Mouse (Mus musculus) erythroblast, embryonic 14.5 days (primary cell): Measurements from ENCODE around the gene Rab7. TPM values are rescaled to one million over a fixed set of nuclear protein-coding genes. Genes with fewer than 3 reads are reported as not detected.
A peak's percentile ranks its signal among the peaks of the same experiment; 100 is the strongest.

Source experiments
- H3K27me3 ChIP-seq: 2 replicates; pipeline ENCODE4 v1.6.1; 2012; ENCODE audit warnings: inconsistent platforms; ENCODE audit not compliant: control insufficient read depth
- H3K36me3 ChIP-seq: 2 replicates; pipeline ENCODE4 v1.6.1; 2012; ENCODE audit warnings: mild to moderate bottlenecking, inconsistent platforms; ENCODE audit not compliant: control insufficient read depth
- H3K4me1 ChIP-seq: 2 replicates; pipeline ENCODE4 v1.6.1; 2012; ENCODE audit warnings: inconsistent platforms; ENCODE audit not compliant: control insufficient read depth
- H3K4me3 ChIP-seq: replicated peaks from 2 replicates; pipeline ENCODE3; 2012; ENCODE audit warnings: moderate library complexity, mild to moderate bottlenecking, inconsistent platforms
- H3K9me3 ChIP-seq: 2 replicates; pipeline ENCODE4 v1.6.1; 2012; ENCODE audit warnings: low read length, inconsistent platforms, mixed read lengths; ENCODE audit not compliant: control insufficient read depth
- GATA1 ChIP-seq: IDR thresholded peaks from 2 replicates; pipeline ENCODE4 v1.6.1; 2012; ENCODE audit warnings: low read length, inconsistent platforms, mixed read lengths
- TAL1 ChIP-seq: IDR thresholded peaks from 3 replicates; pipeline ENCODE4 v1.6.1; 2012; ENCODE audit warnings: low read length, inconsistent platforms, mixed read lengths
- polyA plus RNA-seq: library from polyadenylated mRNA; stranded (reverse); fragments of >175 nt; gene quantifications from 2 replicates; pipeline ENCODE4 v1.2.3, GENCODE M21; 2012

The Rab7 gene
- polyA plus RNA-seq, 1 experiment, result 3.9 TPM

DNA sequence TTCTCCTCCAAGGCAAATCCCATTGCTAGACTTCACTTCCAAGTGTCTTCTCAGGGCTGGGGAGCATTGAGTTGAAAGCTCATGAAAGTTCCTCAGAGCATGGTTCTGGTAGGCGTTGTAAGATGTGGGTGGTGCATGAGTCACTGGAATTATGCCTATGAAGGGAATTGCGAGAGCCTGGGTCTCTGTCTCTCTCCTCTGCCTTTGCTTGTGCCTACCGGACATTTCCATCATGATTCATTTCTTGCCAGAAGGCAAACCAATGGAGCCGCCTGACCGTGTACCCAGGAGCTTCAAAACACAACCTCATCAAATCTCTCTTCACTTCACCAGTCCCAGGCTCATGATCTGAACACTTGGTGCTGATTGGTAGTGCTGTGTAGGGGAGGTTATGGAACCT lies 11.8 kb upstream of the Rab7 start:
- no peaks in the 10 kb centered on the region for H3K4me1 ChIP-seq
- no peak for TF ChIP-seq TAL1
- TF ChIP-seq GATA1, result no peak
- no peaks in the 10 kb centered on the region for H3K9me3 ChIP-seq
- no peak overlapping the region for H3K4me3 ChIP-seq
- H3K36me3 ChIP-seq, result no peaks in the 10 kb centered on the region
- peaks cover 33% of the 10 kb centered on the region for H3K27me3 ChIP-seq

DNA sequence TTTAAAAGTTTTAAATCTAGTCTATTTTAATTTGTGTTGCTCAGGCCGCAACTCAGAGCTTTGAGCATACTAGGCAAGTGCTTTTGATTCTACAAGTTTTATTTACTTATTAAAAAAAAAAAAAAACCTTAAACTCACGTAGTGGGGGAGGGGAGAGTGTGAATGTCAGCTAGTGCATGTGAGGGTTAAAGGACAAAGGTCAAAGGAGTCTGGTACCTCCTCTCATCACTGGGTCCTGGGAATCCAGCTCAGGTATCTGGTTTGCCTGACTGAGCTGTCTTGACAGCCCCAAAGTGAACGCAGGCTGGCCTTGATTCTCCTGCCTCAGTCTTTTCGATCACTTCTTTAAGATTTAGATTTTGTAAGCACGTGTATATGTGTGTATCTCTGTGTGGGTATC lies 10.6 kb upstream of the Rab7 start:
- Histone ChIP-seq H3K36me3 (no peaks in the 10 kb centered on the region), H3K4me1 (no peaks in the 10 kb centered on the region), H3K27me3 (peaks cover 38% of the 10 kb centered on the region), H3K4me3 (no peak overlapping the region), H3K9me3 (no peaks in the 10 kb centered on the region)
- TF ChIP-seq TAL1, result no peak
- TF ChIP-seq GATA1, result no peak

DNA sequence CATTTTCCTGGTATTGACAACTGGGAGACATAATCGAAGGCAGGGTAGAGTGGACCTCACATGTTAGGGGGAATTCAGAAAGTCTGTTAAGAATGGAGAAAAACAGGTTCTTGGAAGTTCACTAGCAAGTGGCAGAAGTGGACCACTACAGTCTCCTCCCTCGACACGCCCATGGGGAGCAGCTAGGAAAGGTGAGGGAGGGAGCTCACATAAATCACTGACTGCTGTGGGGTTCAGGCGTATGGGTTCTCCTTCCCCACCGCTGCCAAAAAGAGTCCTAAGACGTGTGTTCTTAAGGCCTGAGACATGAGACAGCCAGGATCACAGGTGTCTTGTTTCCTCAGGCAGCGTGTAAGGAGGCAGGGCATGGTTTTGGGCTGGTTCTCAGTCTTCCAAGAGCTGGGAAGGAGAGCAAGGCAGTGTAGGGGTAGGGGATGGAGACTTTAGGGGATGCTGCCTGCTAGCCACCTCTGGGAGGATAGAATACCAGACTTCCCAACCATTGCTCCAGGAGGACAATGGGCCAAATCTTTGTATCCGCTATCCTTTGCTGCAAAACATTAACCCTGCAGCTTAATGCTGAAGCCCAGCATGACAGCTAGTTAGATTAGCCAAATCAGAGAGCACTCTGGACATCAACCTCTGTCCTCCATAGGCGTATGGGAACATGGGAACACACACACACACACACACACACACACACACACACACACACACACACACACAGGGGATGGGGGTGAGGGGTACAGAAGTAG lies 9.2 kb upstream of the Rab7 start:
- H3K9me3 ChIP-seq, result no peaks in the 10 kb centered on the region
- peaks cover 44% of the 10 kb centered on the region for H3K27me3 ChIP-seq
- no peaks in the 10 kb centered on the region for H3K36me3 ChIP-seq
- no peak overlapping the region for H3K4me3 ChIP-seq
- H3K4me1 ChIP-seq, result no peaks in the 10 kb centered on the region
- TF ChIP-seq TAL1 (no peak), GATA1 (no peak)

DNA sequence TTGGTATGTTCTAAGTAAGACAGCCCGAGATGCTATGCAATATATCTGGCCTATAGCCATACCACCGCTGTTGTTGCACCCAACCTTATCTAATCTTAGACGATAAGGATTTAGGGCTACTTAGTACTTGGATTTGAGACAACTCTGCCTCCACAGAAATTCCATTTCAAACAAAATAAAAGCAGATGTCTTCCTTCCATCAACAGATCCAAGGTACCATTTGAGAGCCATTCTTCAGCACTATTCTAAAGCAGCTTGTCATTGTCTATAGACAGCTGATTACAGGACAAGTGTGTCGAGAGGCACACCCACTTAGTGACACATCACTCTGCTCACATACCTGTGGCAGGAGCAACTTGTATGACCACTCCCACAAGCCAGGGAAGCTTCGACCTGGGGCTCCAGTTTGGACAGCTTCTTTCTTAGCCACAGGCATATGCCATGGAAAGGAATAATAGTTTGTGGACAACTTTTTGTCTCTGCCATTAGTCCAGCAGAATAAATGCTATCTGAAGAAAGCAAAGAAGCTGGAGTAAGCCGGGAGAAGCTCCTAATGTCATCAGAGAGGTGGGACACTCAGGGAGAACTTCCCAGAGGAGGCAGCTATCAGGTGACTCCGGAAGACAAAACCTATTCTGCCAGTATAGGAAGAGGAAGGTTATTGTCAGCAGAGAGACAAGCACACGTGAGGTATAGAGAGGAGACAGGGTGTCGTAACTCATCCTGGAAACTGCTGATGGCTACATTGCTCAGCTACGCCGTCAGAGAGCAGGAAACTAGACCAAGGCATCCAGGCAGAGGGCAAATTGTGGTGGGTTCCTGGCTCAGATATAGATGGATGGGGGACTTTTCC lies 8.4 kb upstream of the Rab7 start:
- Histone ChIP-seq H3K9me3 (no peaks in the 10 kb centered on the region), H3K4me1 (no peaks in the 10 kb centered on the region), H3K4me3 (no peak overlapping the region), H3K27me3 (peaks cover 49% of the 10 kb centered on the region), H3K36me3 (no peaks in the 10 kb centered on the region)
- TF ChIP-seq TAL1 (no peak), GATA1 (no peak)

DNA sequence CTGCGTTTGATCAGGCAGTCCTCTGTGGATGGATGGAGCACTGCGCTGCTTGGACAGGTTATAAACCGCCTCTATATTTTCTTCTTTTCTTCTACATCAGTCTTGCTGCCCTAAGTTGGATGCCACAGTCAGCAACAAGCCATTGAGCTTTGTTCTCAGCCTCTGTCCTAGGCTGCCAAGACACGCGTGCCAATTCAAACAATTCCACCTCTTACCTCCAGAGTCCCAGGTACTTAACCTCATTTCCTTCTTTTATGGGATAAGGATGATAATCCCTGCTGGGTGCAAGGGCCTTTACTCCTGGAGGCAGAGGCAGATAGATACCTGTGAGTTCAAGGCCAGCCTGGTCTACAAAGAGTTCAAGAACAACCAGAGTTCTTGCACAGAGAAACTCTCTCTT lies 6.1 kb upstream of the Rab7 start:
- H3K4me3 ChIP-seq, result no peak overlapping the region
- peaks cover 48% of the 10 kb centered on the region for H3K27me3 ChIP-seq
- no peak for TF ChIP-seq GATA1
- no peak for TF ChIP-seq TAL1
- H3K36me3 ChIP-seq, result no peaks in the 10 kb centered on the region
- H3K9me3 ChIP-seq, result no peaks in the 10 kb centered on the region
- peaks cover 4% of the 10 kb centered on the region for H3K4me1 ChIP-seq

DNA sequence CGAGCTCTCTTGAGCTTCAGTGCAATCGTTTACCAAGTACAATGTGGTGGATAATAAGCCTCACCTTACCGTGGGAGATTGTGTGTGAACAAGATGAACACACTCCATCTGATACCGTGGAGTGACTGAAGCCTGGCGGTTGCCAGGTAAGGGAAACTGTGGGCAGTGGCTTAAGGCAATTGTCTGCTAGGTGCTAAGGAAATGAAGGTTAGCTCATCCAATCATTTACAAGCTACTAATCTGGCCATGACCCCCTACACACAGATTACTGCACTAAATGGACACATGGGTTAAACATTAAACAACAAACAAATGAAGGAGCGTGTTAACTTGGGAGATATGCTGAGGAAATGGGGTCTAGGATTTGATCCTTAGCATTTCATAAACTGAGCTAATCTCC lies 3.9 kb upstream of the Rab7 start:
- no peak overlapping the region for H3K4me3 ChIP-seq
- peaks cover 17% of the 10 kb centered on the region for H3K4me1 ChIP-seq
- H3K36me3 ChIP-seq, result no peaks in the 10 kb centered on the region
- H3K9me3 ChIP-seq, result no peaks in the 10 kb centered on the region
- peaks cover 40% of the 10 kb centered on the region for H3K27me3 ChIP-seq
- TF ChIP-seq GATA1, result no peak
- TF ChIP-seq TAL1, result no peak

DNA sequence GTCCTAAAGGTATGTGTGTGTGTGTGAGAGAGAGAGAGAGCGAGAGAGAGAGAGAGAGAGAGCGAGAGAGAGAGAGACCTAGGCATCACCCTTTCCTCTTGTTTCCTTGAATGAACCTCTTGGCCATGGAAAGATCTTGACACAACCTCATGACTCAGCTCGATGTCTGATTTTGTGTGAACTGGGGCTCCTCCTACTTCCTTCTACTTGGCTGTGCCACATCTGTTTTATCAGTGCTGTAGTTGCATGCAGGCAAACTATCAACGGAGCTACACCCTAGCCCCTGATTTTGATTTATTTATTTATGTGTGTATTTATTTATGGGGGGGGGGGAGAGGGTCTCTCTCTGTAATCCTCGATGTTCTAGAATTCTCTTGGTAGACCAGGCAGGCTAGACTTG lies 2.8 kb upstream of the Rab7 start:
- H3K36me3 ChIP-seq, result peaks cover 7% of the 10 kb centered on the region
- H3K9me3 ChIP-seq, result no peaks in the 10 kb centered on the region
- H3K4me1 ChIP-seq, result peaks cover 27% of the 10 kb centered on the region
- no peak for TF ChIP-seq GATA1
- no peak for TF ChIP-seq TAL1
- peaks cover 36% of the 10 kb centered on the region for H3K27me3 ChIP-seq
- no peak overlapping the region for H3K4me3 ChIP-seq

DNA sequence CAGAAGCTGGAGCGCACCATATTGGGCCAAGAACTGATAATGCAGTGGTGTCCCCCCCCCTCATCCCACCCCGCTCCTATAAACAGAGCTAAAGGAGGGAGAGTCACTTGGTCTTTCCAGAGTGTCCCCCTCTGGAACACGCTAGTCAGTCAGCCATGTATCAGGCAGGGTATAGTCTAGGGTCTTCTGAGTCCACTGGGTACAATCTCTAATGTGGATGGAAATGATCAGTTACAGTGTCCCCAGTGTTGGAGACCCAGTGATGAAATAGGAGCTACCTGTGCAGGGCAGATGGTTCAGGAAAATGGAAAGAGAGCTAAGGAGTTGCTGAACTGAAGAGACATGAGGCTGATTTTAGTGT lies 316 bp upstream of the Rab7 start:
- no peak for TF ChIP-seq GATA1
- TF ChIP-seq TAL1, result no peak
- H3K27me3 ChIP-seq, result peaks cover 20% of the 10 kb centered on the region
- H3K4me1 ChIP-seq, result peaks cover 34% of the 10 kb centered on the region
- no peaks in the 10 kb centered on the region for H3K9me3 ChIP-seq
- peak overlapping the region; percentile 88 for H3K4me3 ChIP-seq
- peaks cover 22% of the 10 kb centered on the region for H3K36me3 ChIP-seq

DNA sequence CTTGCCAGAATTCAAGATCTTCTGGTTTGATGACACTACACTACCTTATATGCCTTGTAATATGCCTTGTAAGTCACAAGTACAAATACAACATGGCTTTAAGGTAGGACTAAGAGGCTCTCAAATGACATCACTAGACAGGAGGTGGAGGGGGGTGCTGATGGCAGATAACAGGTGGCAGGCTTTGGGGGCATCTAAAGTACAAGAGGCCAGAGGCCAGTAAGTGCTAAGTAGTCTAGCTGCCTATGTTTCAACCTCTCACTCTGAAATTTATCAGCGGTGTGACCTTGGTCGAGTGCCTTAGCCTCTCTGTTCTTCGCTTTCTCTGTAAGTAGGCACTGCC lies 865 bp downstream of the Rab7 start:
- TF ChIP-seq GATA1 (peak; percentile 68), TAL1 (no peak)
- Histone ChIP-seq H3K36me3 (peaks cover 32% of the 10 kb centered on the region), H3K4me3 (peak overlapping the region; percentile 88), H3K9me3 (no peaks in the 10 kb centered on the region), H3K4me1 (peaks cover 34% of the 10 kb centered on the region), H3K27me3 (peaks cover 16% of the 10 kb centered on the region)

DNA sequence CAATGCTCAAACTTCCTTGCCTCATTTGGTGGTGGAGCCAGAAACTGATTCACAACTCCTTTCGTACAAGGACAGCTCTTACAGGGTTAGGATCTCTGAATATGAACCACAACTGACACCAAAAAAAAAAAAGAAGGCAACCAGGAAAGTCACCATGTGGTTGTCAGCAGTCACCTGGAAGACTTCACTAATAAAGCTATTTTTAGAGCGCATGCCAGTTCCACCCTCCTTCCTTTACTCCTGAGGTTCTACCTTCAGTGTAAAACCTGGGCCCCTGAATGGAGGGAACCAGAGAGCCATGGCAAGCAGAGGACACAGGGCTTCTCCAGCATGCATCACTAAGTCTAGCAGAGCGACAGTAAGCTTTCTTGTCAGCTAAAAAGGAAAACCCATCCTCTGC lies 2.7 kb downstream of the Rab7 start:
- TF ChIP-seq TAL1 (no peak), GATA1 (no peak)
- peaks cover 30% of the 10 kb centered on the region for H3K4me1 ChIP-seq

More for the DNA sequence above, 2.7 kb downstream of the Rab7 start:
- H3K36me3 ChIP-seq, result peaks cover 49% of the 10 kb centered on the region
- peaks cover 6% of the 10 kb centered on the region for H3K27me3 ChIP-seq
- no peaks in the 10 kb centered on the region for H3K9me3 ChIP-seq
- H3K4me3 ChIP-seq, result no peak overlapping the region
